Mouse (Mus musculus) midbrain, postnatal 0 days (tissue): ENCODE results near the gene Ubash3b. TPM values are rescaled to one million over a fixed set of nuclear protein-coding genes. Genes with fewer than 3 reads are reported as not detected.
A peak's percentile ranks its signal among the peaks of the same experiment; 100 is the strongest.

Source experiments
- ATAC-seq: fragments of 200-750 bp; cut with Nextera tagmentation; 2 replicates; pipeline ENCODE4 v1.8.0; 2017; ENCODE audit warnings: moderate number of reproducible peaks, mild to moderate bottlenecking, moderate TSS enrichment, moderate library complexity; ENCODE audit not compliant: low FRiP score
- DNase-seq: peaks from one replicate; pipeline ENCODE4 v3.0.0-alpha.2; 2015; ENCODE audit warnings: low spot score
- H3K27ac ChIP-seq: fragments of 300-500 bp; sonication (generic); 2 replicates; pipeline ENCODE4 v1.5.1; 2014; ENCODE audit warnings: low read depth, mild to moderate bottlenecking, low read length, mixed read lengths
- H3K27me3 ChIP-seq: fragments of 300-500 bp; sonication (generic); 2 replicates; pipeline ENCODE4 v1.6.1; 2014; ENCODE audit warnings: low read length, control low read depth, mixed read lengths; ENCODE audit not compliant: insufficient read depth
- H3K36me3 ChIP-seq: fragments of 300-500 bp; sonication (generic); 2 replicates; pipeline ENCODE4 v1.6.1; 2014; ENCODE audit warnings: low read length, control low read depth, mixed read lengths; ENCODE audit not compliant: insufficient read depth
- H3K4me1 ChIP-seq: fragments of 300-500 bp; sonication (generic); 2 replicates; pipeline ENCODE4 v1.6.1; 2014; ENCODE audit warnings: mild to moderate bottlenecking, control low read depth, antibody characterized with exemption, low read length, mixed read lengths; ENCODE audit not compliant: insufficient read depth
- H3K4me2 ChIP-seq: fragments of 300-500 bp; sonication (generic); 2 replicates; pipeline ENCODE4 v1.6.1; 2014; ENCODE audit warnings: low read depth, mild to moderate bottlenecking, low read length, mixed read lengths; ENCODE audit not compliant: poor library complexity, severe bottlenecking
- H3K4me3 ChIP-seq: fragments of 300-500 bp; sonication (generic); 2 replicates; pipeline ENCODE4 v1.5.1; 2014; ENCODE audit warnings: low read depth, mild to moderate bottlenecking, low read length, moderate library complexity
- H3K9ac ChIP-seq: fragments of 300-500 bp; sonication (generic); replicated peaks from 2 replicates; pipeline ENCODE4 v1.6.1; 2014; ENCODE audit warnings: mild to moderate bottlenecking, low read length, moderate library complexity, mixed read lengths; ENCODE audit not compliant: poor library complexity, severe bottlenecking
- H3K9me3 ChIP-seq: fragments of 300-500 bp; sonication (generic); 2 replicates; pipeline ENCODE4 v1.6.1; 2016; ENCODE audit warnings: low read length, control low read depth
- CTCF ChIP-seq: IDR thresholded peaks from 2 replicates; pipeline ENCODE4 v1.5.1; 2016; ENCODE audit warnings: antibody characterized with exemption, mild to moderate bottlenecking
- WGBS: fragments of 180-500 bp; shearing (Covaris S2); extraction: QIAGEN DNeasy Blood & Tissue Kit; methylation state at CpG from one replicate; pipeline ENCODE4 v1.1.7; 2014; 5-methylcytosine and 5-hydroxymethylcytosine counted together
- polyA plus RNA-seq: library from polyadenylated mRNA; unstranded; fragments of >200 nt; fragmentation: Nextera tagmentation; extraction: Ambion mirVana; gene quantifications from 2 replicates; pipeline ENCODE4 v1.2.1, GENCODE M21; 2015
- total RNA-seq: library from RNA; depleted of rRNA; stranded (reverse); fragments of >200 nt; gene quantifications from 2 replicates; pipeline ENCODE4 v1.2.3, GENCODE M21; 2014

Gene Ubash3b
- total and polyA plus RNA-seq, 2 experiments from 2014 or later: 23.1 to 32.3 TPM

DNA sequence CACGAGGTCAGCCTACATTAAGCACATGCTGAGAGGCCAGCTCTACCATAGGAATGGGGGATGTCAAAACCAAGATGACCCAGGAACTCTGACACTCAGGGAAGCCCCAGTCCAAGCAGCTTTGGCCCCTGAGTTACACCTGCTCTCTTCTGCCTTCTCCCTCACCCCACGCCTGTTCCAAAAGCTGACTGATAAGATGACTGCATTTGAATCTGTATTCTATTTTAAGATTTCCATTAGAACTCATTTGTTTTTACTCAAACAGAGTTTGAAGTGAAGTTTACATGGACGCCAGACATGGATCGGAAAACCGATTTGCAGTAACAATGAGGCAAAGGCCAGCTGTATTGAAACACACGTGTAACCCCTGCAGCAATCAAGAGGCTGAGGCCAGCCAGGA is 41.5 kb downstream of the Ubash3b start:
- H3K9me3 ChIP-seq: no peaks in the 10 kb centered on the region
- H3K4me2 ChIP-seq: no peak overlapping the region
- no peak overlapping the region for H3K4me3 ChIP-seq
- H3K27me3 ChIP-seq: no peaks in the 10 kb centered on the region
- DNase-seq (no peak), ATAC-seq (no peak)
- H3K36me3 ChIP-seq: no peaks in the 10 kb centered on the region
- H3K27ac ChIP-seq: no peak overlapping the region
- H3K4me1 ChIP-seq: 0 out of 2 replicates have a peak, but pooled peaks cover 5% of the 10 kb centered on the region
- H3K9ac ChIP-seq: no peak overlapping the region
- no peak for TF ChIP-seq CTCF
- 84% methylated on average over 6 of the region's 6 CpGs for WGBS

GRCm38 (mm10) chr9:41118065-41118464 is 43.4 kb downstream of the Ubash3b start:
- Histone ChIP-seq H3K36me3 (no peaks in the 10 kb centered on the region), H3K4me2 (no peak overlapping the region), H3K4me1 (0 out of 2 replicates have a peak, but pooled peaks cover 5% of the 10 kb centered on the region), H3K9me3 (no peaks in the 10 kb centered on the region), H3K9ac (no peak overlapping the region), H3K27ac (no peak overlapping the region), H3K4me3 (no peak overlapping the region), H3K27me3 (no peaks in the 10 kb centered on the region)
- TF ChIP-seq CTCF: no peak
- no peak for DNase-seq
- no peak for ATAC-seq
- 72% methylated on average over 7 of the region's 7 CpGs for WGBS

- Histone ChIP-seq H3K4me1 (no peaks in the 10 kb centered on the region), H3K9me3 (no peaks in the 10 kb centered on the region), H3K36me3 (no peaks in the 10 kb centered on the region), H3K27me3 (no peaks in the 10 kb centered on the region), H3K27ac (no peak overlapping the region), H3K4me2 (no peak overlapping the region), H3K9ac (no peak overlapping the region), H3K4me3 (no peak overlapping the region)
- 79% methylated on average over 12 of the region's 12 CpGs for WGBS
- DNase-seq (no peak), ATAC-seq (no peak)
- no peak for TF ChIP-seq CTCF
These were observed 45.4 kb downstream of the Ubash3b start for GRCm38 (mm10) chr9:41116126-41116525.

DNA sequence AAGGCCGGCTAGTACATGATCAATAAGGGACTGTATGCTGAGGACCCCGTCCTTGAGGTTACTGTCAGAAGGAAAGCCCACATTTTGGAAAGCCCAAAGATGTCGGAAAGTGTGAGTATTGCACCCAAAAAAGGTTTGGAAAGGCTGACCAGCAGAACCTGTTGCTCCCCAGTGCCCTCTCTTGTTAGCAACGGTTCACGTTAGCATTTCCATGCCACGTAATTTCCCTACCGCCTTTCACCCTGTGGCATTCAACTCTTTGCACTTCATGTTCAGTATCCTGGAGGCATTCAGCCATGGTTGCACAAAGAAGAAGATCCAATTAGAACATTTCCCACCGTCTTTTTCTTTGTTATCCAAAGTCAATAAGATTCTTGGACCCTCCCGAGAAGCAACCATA is 47.1 kb downstream of the Ubash3b start:
- H3K4me3 ChIP-seq: no peak overlapping the region
- DNase-seq: no peak
- WGBS: 81% methylated on average over 9 of the region's 9 CpGs
- H3K36me3 ChIP-seq: no peaks in the 10 kb centered on the region
- H3K27me3 ChIP-seq: no peaks in the 10 kb centered on the region
- H3K9me3 ChIP-seq: no peaks in the 10 kb centered on the region
- TF ChIP-seq CTCF: no peak
- no peaks in the 10 kb centered on the region for H3K4me1 ChIP-seq
- no peak for ATAC-seq
- no peak overlapping the region for H3K9ac ChIP-seq
- H3K27ac ChIP-seq: no peak overlapping the region
- no peak overlapping the region for H3K4me2 ChIP-seq

DNA sequence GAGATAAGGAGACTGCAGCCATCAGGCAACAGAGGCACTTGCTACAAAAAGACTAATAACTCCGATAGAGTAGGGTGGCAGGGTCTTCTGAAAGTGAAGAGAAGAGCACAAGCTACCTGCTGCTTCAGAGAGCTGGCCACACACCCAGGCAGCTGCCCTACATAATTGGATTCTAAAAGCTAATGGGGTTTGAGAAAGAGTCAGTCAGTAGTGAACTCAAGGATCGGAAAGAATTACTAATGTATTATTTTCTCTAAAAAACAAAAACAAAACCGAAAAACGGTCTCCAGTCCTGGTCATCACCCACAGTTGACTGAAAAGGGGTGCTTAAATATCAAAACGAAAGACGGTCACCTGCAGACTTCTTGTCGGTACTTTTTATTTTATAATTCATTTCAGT is 51.7 kb downstream of the Ubash3b start:
- no peak for TF ChIP-seq CTCF
- ATAC-seq (no peak), DNase-seq (no peak)
- Histone ChIP-seq H3K4me1 (no peaks in the 10 kb centered on the region), H3K9ac (no peak overlapping the region), H3K27me3 (no peaks in the 10 kb centered on the region), H3K9me3 (no peaks in the 10 kb centered on the region), H3K4me2 (no peak overlapping the region), H3K4me3 (no peak overlapping the region), H3K27ac (no peak overlapping the region), H3K36me3 (no peaks in the 10 kb centered on the region)
- WGBS: 87% methylated on average over 7 of the region's 7 CpGs

GRCm38 (mm10) chr9:41108324-41109180 is 52.9 kb downstream of the Ubash3b start:
- ATAC-seq: no peak
- no peak overlapping the region for H3K27ac ChIP-seq
- 66% methylated on average over 14 of the region's 14 CpGs for WGBS

More at GRCm38 (mm10) chr9:41108324-41109180, 52.9 kb downstream of the Ubash3b start:
- Histone ChIP-seq H3K4me1 (no peaks in the 10 kb centered on the region), H3K4me2 (no peak overlapping the region), H3K9me3 (no peaks in the 10 kb centered on the region), H3K27me3 (no peaks in the 10 kb centered on the region), H3K9ac (no peak overlapping the region), H3K36me3 (no peaks in the 10 kb centered on the region), H3K4me3 (no peak overlapping the region)
- TF ChIP-seq CTCF: no peak
- peak; percentile 77 for DNase-seq
